Mouse (Mus musculus): ENCODE data around the gene Cdt1. TPM values are rescaled to one million over a fixed set of nuclear protein-coding genes. Genes with fewer than 3 reads are reported as not detected.
A peak's percentile ranks its signal among the peaks of the same experiment; 100 is the strongest.

The Cdt1 gene
- polyA plus RNA-seq, 1 experiment = 79.5 TPM

GRCm38 (mm10) chr8:122575286-122575685, 7.5 kb downstream of the Cdt1 start:
- Histone ChIP-seq H3K4me3 (ENCODE audit: insufficient read depth, poor library complexity, severe bottlenecking) (peak overlapping the region; percentile 78), H3K79me2 (ENCODE audit: control insufficient read depth, insufficient read depth) (peaks cover 54% of the 10 kb centered on the region), H3ac (ENCODE audit: control insufficient read depth, insufficient read length, low read depth) (peak overlapping the region; percentile 86), H3K79me3 (ENCODE audit: low read depth) (peaks cover 23% of the 10 kb centered on the region), H3K36me3 (ENCODE audit: control insufficient read depth, insufficient read depth) (peaks cover 47% of the 10 kb centered on the region), H3K27me3 (ENCODE audit: control insufficient read depth, insufficient read depth, insufficient read length) (no peaks in the 10 kb centered on the region)
- TF ChIP-seq CEBPB (IDR thresholded peaks at IDR 0.05; ENCODE audit: low read depth) = no peak
- TF ChIP-seq USF1 (IDR thresholded peaks at IDR 0.05; ENCODE audit: low read depth) = no peak
- no peak for TF ChIP-seq FOSL1 (IDR thresholded peaks at IDR 0.05; ENCODE audit: insufficient read depth, low read length, poor library complexity, severe bottlenecking)
- TF ChIP-seq CTCF (IDR thresholded peaks at IDR 0.05; ENCODE audit: control insufficient read depth, insufficient read depth, insufficient read length) = no peak
- TF ChIP-seq MYOD1 (IDR thresholded peaks at IDR 0.05; ENCODE audit: control insufficient read depth, insufficient read length, low read depth) = no peak
- TF ChIP-seq MAX (IDR thresholded peaks at IDR 0.05) = no peak
- TF ChIP-seq MYOG (IDR thresholded peaks at IDR 0.05; ENCODE audit: control insufficient read depth, extremely low read depth, insufficient read length) = no peak

- H3ac ChIP-seq (ENCODE audit: control insufficient read depth, insufficient read length, low read depth) = peak overlapping the region; percentile 86
- H3K4me3 ChIP-seq (ENCODE audit: insufficient read depth, poor library complexity, severe bottlenecking) = peak overlapping the region; percentile 78
- H3K79me2 ChIP-seq (ENCODE audit: control insufficient read depth, insufficient read depth) = peaks cover 47% of the 10 kb centered on the region
- H3K79me3 ChIP-seq (ENCODE audit: low read depth) = peaks cover 16% of the 10 kb centered on the region
- TF ChIP-seq MAX (IDR thresholded peaks at IDR 0.05) = no peak
- no peak for TF ChIP-seq USF1 (IDR thresholded peaks at IDR 0.05; ENCODE audit: low read depth)
- no peak for TF ChIP-seq CTCF (IDR thresholded peaks at IDR 0.05; ENCODE audit: control insufficient read depth, insufficient read depth, insufficient read length)
- TF ChIP-seq FOSL1 (IDR thresholded peaks at IDR 0.05; ENCODE audit: insufficient read depth, low read length, poor library complexity, severe bottlenecking) = no peak
- no peak for TF ChIP-seq CEBPB (IDR thresholded peaks at IDR 0.05; ENCODE audit: low read depth)
- TF ChIP-seq MYOG (IDR thresholded peaks at IDR 0.05; ENCODE audit: control insufficient read depth, extremely low read depth, insufficient read length) = no peak
- no peak for TF ChIP-seq MYOD1 (IDR thresholded peaks at IDR 0.05; ENCODE audit: control insufficient read depth, insufficient read length, low read depth)
- peaks cover 40% of the 10 kb centered on the region for H3K36me3 ChIP-seq (ENCODE audit: control insufficient read depth, insufficient read depth)
- no peaks in the 10 kb centered on the region for H3K27me3 ChIP-seq (ENCODE audit: control insufficient read depth, insufficient read depth, insufficient read length)
Observed at GRCm38 (mm10) chr8:122575735-122576647, 8.2 kb downstream of the Cdt1 start.

- Histone ChIP-seq H3K79me2 (ENCODE audit: control insufficient read depth, insufficient read depth) (peaks cover 40% of the 10 kb centered on the region), H3K4me3 (ENCODE audit: insufficient read depth, poor library complexity, severe bottlenecking) (peak within 1 kb of the TSS; percentile 78), H3K27me3 (ENCODE audit: control insufficient read depth, insufficient read depth, insufficient read length) (no peaks in the 10 kb centered on the region), H3K79me3 (ENCODE audit: low read depth) (peaks cover 12% of the 10 kb centered on the region), H3K36me3 (ENCODE audit: control insufficient read depth, insufficient read depth) (peaks cover 34% of the 10 kb centered on the region), H3ac (ENCODE audit: control insufficient read depth, insufficient read length, low read depth) (peak within 1 kb of the TSS; percentile 86)
- TF ChIP-seq MAX (IDR thresholded peaks at IDR 0.05) (peak; percentile 77), MYOG (IDR thresholded peaks at IDR 0.05; ENCODE audit: control insufficient read depth, extremely low read depth, insufficient read length) (no peak)
Observed at GRCm38 (mm10) chr8:122576648-122577022, 8.8 kb downstream of the Cdt1 start, which contains the start of gene Aprt. Gene Aprt (minus strand): TSS chr8:122576909.

GRCm38 (mm10) chr8:122577116-122577515, 9.3 kb downstream of the Cdt1 start:
- Histone ChIP-seq H3K27me3 (ENCODE audit: control insufficient read depth, insufficient read depth, insufficient read length) (no peaks in the 10 kb centered on the region), H3ac (ENCODE audit: control insufficient read depth, insufficient read length, low read depth) (no peak overlapping the region), H3K36me3 (ENCODE audit: control insufficient read depth, insufficient read depth) (peaks cover 29% of the 10 kb centered on the region), H3K79me3 (ENCODE audit: low read depth) (peaks cover 12% of the 10 kb centered on the region), H3K4me3 (ENCODE audit: insufficient read depth, poor library complexity, severe bottlenecking) (no peak overlapping the region), H3K79me2 (ENCODE audit: control insufficient read depth, insufficient read depth) (peaks cover 35% of the 10 kb centered on the region)
- TF ChIP-seq USF1 (IDR thresholded peaks at IDR 0.05; ENCODE audit: low read depth) = no peak

GRCm38 (mm10) chr8:122579196-122579595, 11.4 kb downstream of the Cdt1 start:
- Histone ChIP-seq H3ac (ENCODE audit: control insufficient read depth, insufficient read length, low read depth) (no peak overlapping the region), H3K79me3 (ENCODE audit: low read depth) (peaks cover 12% of the 10 kb centered on the region), H3K36me3 (ENCODE audit: control insufficient read depth, insufficient read depth) (peaks cover 13% of the 10 kb centered on the region), H3K27me3 (ENCODE audit: control insufficient read depth, insufficient read depth, insufficient read length) (no peaks in the 10 kb centered on the region), H3K4me3 (ENCODE audit: insufficient read depth, poor library complexity, severe bottlenecking) (no peak overlapping the region), H3K79me2 (ENCODE audit: control insufficient read depth, insufficient read depth) (peaks cover 24% of the 10 kb centered on the region)
- TF ChIP-seq CEBPB (IDR thresholded peaks at IDR 0.05; ENCODE audit: low read depth) (no peak), CTCF (IDR thresholded peaks at IDR 0.05; ENCODE audit: control insufficient read depth, insufficient read depth, insufficient read length) (no peak), MYOG (IDR thresholded peaks at IDR 0.05; ENCODE audit: control insufficient read depth, extremely low read depth, insufficient read length) (no peak), USF1 (IDR thresholded peaks at IDR 0.05; ENCODE audit: low read depth) (no peak), MAX (IDR thresholded peaks at IDR 0.05) (no peak)

- TF ChIP-seq CEBPB (IDR thresholded peaks at IDR 0.05; ENCODE audit: low read depth) = no peak
- TF ChIP-seq CTCF (IDR thresholded peaks at IDR 0.05; ENCODE audit: control insufficient read depth, insufficient read depth, insufficient read length) = no peak
- TF ChIP-seq USF1 (IDR thresholded peaks at IDR 0.05; ENCODE audit: low read depth) = no peak
- no peak for TF ChIP-seq MYOD1 (IDR thresholded peaks at IDR 0.05; ENCODE audit: control insufficient read depth, insufficient read length, low read depth)
- no peak for TF ChIP-seq MAX (IDR thresholded peaks at IDR 0.05)
- no peak for TF ChIP-seq MYOG (IDR thresholded peaks at IDR 0.05; ENCODE audit: control insufficient read depth, extremely low read depth, insufficient read length)
- TF ChIP-seq FOSL1 (IDR thresholded peaks at IDR 0.05; ENCODE audit: insufficient read depth, low read length, poor library complexity, severe bottlenecking) = no peak
- Histone ChIP-seq H3ac (ENCODE audit: control insufficient read depth, insufficient read length, low read depth) (no peak overlapping the region), H3K27me3 (ENCODE audit: control insufficient read depth, insufficient read depth, insufficient read length) (no peaks in the 10 kb centered on the region), H3K79me3 (ENCODE audit: low read depth) (peaks cover 4% of the 10 kb centered on the region), H3K4me3 (ENCODE audit: insufficient read depth, poor library complexity, severe bottlenecking) (no peak overlapping the region), H3K36me3 (ENCODE audit: control insufficient read depth, insufficient read depth) (no peaks in the 10 kb centered on the region), H3K79me2 (ENCODE audit: control insufficient read depth, insufficient read depth) (peaks cover 7% of the 10 kb centered on the region)
Observed at GRCm38 (mm10) chr8:122580926-122581325, 13.1 kb downstream of the Cdt1 start.

Measured in C2C12 (cell line).